Mouse (Mus musculus) gastrocnemius, postnatal 4 days (tissue): ENCODE data around the gene Frem1. TPM values are rescaled to one million over a fixed set of nuclear protein-coding genes. Genes with fewer than 3 reads are reported as not detected.

Experiments
- DNase-seq, 2 experiments: peaks; one replicate each; pipeline ENCODE4 v3.0.0; 2021 to 2022; ENCODE audit warnings: low spot score in 2 of 2, mixed read lengths in 2 of 2
- total RNA-seq, 2 experiments: library from RNA; stranded (reverse); gene quantifications; 2 replicates each; pipeline ENCODE4 v1.2.3; 2021

The Frem1 gene
- total RNA-seq, 2 experiments from 2014 or later = 7.2 to 9.4 TPM

DNA sequence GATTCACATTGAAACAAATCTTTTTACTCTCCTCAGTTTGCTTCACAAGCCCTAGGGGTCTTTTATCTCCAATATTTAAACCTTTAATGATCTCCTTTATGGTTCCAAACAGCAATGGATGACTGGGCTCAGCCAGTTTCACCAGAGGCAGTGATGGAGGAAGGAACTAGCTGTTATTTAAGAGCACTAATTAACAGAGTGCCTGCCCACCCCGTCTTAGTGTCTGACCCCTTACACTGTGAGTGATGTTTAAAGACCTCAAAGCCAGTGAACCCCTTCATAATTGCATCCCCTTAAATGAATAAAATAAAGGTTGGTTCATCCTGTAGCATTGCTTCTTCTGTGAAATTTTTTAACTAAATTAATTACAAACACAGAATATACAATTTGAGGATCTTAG is 19.4 kb downstream of the Frem1 start:
- no peak for DNase-seq

DNA sequence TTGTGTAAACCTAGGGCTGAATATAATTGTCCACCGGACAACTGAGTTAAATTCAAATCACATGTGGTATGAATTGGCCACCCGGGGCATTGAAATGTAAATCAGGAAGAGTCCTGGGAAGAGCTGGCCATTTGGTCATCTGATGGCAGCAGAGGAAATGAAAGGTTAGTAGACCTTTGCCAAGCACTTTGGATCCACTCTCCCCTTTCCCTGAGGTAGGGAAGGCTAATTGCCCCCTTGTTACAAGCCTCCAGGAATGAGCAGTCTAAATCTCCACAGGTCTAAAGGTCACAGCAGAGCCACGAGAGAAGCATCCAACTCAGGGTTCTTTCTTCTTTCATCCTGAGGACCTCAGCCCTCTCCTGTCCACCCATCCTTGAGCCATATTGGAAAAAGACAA is 20.5 kb downstream of the Frem1 start:
- DNase-seq = no peak

GRCm38 (mm10) chr4:83030097-83030496 is 22.0 kb downstream of the Frem1 start:
- DNase-seq = no peak

DNA sequence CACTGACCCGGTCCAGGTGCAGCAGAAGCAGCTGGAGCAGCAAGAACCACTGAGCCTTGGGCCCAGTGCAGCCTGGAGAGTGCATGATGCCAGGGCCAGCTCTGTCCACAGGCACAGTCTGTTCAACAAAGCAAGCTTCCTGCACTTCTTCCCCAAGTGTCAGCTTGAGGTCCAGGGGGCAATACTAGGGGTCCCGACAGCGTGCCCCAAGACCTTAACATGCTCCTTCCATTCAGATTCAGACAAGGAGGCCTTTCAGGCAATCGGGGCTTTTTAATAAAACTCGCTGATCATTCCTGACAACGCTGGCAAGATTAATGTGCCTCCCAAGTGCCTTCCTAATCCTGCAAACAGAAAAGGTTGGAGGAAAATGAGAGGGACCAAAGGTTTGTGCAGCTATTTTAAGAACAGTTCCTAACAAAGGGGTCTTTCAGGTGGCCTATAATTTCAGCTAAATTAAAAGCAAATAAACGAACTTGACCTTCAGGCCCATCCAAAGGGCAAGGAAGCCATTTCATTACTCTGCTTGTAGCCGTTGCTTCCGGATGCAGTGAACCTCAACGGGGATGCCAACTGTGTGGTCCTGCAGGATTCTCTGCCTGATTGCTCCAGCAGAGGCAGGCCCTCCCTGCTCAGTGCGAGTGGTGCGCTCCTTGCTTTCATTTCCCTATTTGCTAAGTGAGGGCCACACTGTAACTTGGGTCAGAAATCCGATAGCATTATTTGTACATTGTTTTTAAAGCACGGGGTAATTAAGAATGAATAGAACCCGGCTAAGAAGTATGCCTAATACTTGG is 31.2 kb downstream of the Frem1 start:
- no peak for DNase-seq

- no peak for DNase-seq
Observed at GRCm38 (mm10) chr4:83018111-83019105, 33.7 kb downstream of the Frem1 start.

- DNase-seq = no peak
Observed at GRCm38 (mm10) chr4:83014538-83014937, 37.6 kb downstream of the Frem1 start.

DNA sequence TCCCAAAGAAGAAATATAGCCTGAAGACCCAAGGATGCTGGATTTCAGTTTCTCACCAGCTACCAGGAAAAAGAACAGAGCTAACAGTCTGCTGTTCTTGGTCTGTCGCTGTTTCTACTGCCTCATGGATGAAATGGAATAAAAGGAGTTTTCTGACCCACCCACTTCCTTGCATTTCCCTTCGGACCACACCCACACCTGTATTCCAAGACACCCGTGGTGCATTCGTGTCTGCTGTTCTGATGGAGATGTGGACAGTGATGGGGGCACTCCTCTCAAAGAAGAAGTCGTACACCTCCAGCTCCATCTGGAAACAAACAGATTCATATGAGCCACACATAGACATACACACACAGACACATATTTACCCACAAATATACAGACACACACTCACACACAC is 48.1 kb downstream of the Frem1 start:
- DNase-seq = no peak

DNA sequence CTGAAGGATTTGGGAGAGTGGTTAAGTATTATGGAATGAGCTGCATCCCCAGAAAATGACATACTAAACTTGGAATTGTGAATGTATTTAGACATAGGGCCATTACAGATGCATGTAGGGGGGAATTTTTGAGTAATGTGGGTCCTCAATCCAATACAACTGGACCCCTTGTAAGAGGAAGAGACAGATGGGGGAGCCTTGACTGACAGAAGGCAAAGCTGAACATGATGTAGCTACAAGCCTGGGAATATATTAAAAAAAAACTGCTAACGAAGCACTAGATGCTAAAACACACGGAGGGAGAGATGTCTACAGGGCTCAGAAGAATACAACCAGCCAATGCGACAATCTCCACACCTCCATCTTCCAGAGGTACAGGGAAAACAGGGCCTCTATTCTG is 60.1 kb downstream of the Frem1 start:
- no peak for DNase-seq

DNA sequence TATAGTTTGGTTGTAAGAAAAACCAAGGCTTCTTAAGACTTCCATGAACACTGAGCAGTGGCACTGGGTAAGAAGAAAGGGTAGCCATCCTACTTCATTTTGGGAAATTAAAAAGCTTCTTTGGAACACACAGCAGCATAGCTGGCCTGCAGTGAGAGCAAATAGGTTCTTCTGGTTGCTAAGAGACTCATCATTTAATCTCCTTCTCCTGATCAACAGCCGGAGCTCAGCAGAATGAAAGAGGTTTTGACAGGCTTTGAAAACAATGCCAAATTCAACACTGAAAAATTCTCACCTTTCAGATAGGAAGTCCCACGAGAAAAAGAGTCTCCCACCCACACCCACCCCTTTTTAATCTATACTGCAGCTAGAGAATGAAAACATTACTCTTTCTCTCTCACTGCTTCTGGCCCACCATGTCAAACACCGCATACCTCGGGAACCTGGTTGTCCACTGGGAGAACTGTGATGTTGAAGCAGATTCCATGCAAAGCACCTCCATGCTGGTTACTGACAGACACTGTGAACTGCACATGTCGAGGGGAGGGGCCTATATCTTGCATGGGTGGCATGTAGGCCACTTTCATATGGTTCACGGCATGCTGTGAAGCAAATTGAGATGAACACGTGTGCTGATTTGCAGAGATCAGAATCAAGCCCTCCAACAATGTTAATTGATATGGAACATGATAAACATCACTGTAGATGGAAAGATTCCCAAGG is 61.0 kb downstream of the Frem1 start:
- DNase-seq = no peak

GRCm38 (mm10) chr4:82972381-82972780 is 79.8 kb downstream of the Frem1 start:
- DNase-seq = no peak

DNA sequence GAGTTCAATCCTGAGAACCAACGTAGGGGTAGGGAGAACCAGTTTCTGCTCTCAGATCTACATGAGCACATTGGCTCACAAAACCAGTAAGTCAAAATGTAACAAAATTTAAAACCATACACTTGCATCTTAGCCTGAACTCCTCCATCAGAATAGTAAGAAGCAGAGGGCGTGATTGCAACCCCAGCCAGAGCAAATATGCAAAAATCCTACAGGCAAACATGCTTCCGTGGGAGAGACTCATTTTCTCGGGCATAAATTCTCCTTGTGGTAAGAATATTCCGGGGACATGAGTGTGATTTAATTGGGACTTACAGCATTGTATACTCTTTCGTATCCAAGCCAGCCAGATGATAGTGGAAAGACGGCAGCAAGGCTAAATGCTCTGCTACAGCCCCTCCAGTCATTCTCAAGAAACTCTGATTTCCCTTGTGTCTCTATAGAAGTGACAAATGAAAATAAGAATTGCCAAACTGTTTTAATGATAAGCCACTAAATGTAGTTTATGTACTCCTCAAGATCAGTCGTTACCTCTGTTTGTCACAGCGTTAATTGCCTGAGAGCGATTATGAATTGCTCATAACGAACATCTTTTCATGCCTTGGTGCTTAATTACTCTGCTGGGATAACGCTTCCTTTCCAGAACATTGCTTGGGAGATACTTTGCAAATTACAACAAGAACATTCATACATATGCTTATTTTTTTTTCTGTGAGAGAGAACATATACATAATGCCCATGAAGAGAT is 81.1 kb downstream of the Frem1 start:
- DNase-seq = no peak

DNA sequence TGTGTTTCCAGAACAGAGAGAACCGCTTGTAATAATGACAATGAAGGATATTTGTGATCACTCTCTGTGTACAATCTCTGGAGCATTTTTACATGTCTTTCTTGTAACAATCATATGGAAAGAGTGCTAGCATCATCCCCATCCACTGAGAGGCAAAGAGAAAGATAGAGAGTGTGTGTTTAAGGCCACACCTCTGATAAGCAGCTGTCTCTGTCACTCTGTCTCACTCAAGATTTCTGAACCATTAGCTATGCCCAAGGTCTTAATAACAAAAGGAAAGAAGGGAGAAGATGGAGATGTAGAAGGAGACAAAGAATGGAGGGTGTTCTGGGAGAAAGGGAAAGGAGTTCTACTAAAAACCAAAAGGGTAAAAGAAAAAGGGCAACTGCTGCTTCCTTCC is 91.1 kb downstream of the Frem1 start:
- DNase-seq = no peak

- DNase-seq = no peak
Observed at GRCm38 (mm10) chr4:82957827-82958538, 94.2 kb downstream of the Frem1 start.

GRCm38 (mm10) chr4:82953992-82954391 is 98.1 kb downstream of the Frem1 start:
- DNase-seq = no peak

DNA sequence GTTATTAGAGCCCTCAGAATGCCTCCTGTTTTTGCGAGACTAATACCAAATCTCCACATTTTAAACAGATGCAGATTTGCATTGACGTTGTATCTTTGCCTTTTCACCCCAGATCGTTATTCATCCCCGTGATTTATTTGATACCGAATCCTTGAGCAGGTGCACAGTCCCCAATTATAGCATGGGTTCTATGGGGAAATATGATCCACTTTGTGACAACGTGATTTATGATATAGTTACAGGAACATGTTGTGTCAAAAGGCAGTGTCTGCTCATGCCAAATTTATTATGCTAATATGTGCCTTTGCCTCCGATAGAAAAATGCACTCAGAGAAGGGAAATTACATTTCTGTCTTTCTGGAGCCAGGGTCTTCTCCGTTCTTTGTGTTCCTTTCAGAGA is 102.6 kb downstream of the Frem1 start:
- no peak for DNase-seq

- DNase-seq = no peak
Observed at GRCm38 (mm10) chr4:82946721-82947120, 105.4 kb downstream of the Frem1 start.

DNA sequence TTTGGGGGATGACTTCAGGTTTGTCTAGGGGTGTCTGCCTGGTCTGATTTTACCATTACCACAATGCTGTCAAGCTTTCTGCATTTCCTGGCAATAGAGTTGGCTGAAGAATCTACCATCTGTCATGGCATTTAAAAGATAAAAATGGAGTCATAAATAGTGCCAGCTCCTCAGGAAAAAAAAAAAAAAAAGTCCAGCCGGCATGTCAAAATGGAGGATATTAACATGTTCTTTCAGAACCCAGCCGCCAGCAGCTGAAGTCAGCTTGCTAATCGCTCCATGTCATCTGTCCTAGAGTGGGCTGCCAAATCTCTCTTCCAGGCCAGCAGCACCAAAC is 105.9 kb downstream of the Frem1 start:
- peak in 1 of 2 experiments; percentile 19 for DNase-seq

DNA sequence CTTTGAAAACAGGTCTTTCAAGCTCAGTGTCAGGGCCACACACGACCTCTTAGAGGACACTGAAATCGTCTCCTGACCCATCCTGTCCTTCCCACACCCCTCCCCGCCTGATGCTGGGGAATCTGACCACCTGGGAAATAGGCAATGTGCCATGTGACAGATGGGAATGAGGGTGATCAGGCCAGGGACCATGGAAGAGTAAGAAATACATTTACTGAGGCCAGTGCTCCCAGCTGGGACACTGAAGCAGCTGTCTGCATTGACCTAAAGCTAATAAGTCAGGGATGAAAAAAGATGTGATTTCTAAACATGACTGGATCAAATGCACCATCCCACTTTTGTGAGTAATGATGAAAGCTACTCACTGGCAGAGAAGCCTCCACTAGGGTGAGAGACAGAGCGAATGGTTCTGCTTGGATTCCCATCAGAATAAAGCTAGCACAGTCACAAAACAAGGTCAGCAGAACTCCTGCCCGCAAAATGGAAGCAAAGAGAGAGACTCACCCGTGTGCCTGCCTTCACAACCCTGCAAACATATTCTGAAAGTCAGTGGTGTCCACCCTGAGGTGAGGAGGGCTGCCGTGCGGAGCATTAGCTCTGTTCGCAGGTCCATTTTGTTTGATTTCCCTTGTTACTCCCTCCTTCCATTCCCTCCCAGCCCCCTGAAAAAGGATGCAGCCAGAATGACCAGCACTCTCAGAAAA is 106.4 kb downstream of the Frem1 start:
- DNase-seq = no peak

GRCm38 (mm10) chr4:82940680-82941079 is 111.5 kb downstream of the Frem1 start:
- DNase-seq = no peak

GRCm38 (mm10) chr4:82940248-82940647 is 111.9 kb downstream of the Frem1 start:
- DNase-seq = no peak
